In the genomic region with DNA sequence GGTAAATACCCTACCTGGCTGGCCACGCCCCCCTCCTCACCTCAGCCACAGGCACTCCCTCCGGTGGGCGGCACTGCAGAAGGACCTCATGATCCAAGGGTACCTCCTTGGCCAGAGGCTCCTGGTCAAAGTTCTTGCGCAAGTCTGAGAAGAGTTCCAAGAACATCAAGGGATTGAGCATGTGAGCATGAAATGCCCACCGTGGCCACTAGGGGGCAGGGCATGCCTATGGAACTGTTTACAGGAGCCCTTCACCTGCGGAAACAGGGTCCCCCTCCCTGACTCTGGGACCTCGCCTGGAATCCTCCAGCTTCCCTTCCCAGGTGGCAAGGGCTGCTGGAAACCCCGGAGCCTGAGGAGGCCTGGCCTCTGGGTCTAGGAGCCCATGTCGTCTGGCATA, we compare ENCODE assay signal across 8 mouse cellular contexts. TPM values are rescaled to one million over a fixed set of nuclear protein-coding genes. Genes with fewer than 3 reads are reported as not detected.
DNase-seq lines count a peak whose midpoint lies in the region; ATAC-seq and TF ChIP-seq lines count a peak whose summit lies in the region.

No protein-coding gene starts in this region.

- peaks cover 67% of the 10 kb centered on the region for H3K36me3 ChIP-seq in heart, embryonic 14.5 days (ENCODE audit: control insufficient read depth, insufficient read depth, low read length)
- H3K36me3 ChIP-seq in kidney, postnatal 0 days (ENCODE audit: insufficient read depth, low read length), result 0 out of 2 replicates have a peak, but pooled peaks cover 14% of the 10 kb centered on the region
- H3K36me3 ChIP-seq in liver, embryonic 12.5 days, result 0 out of 2 replicates have a peak, but pooled peaks cover 4% of the 10 kb centered on the region
- no peaks in the 10 kb centered on the region for H3K36me3 ChIP-seq in neural tube, embryonic 13.5 days

- H3K4me2 ChIP-seq in heart, embryonic 14.5 days (ENCODE audit: low read length), result no peak overlapping the region
- H3K4me2 ChIP-seq in kidney, postnatal 0 days (ENCODE audit: low read length), result no peak overlapping the region
- H3K4me2 ChIP-seq in liver, embryonic 12.5 days, result 0 out of 2 replicates have a peak overlapping the region, but pooled peaks have one; percentile 23
- peak overlapping the region; percentile 30 for H3K4me2 ChIP-seq in neural tube, embryonic 13.5 days

- peak; percentile 42 to 51 for DNase-seq in CD8-positive naive resting alpha-beta T cell, adult 2 months (ENCODE audit: low read depth in 2 of 2, low spot score in 2 of 2)
- DNase-seq in c-Kit-negative CD71-positive TER-119-positive erythroid progenitor cells, embryonic 14.5 days (ENCODE audit: low read depth, low spot score), result peak; percentile 22
- DNase-seq in fibroblast of lung, adult 2 months (ENCODE audit: low read depth), result peak; percentile 71
- peak; percentile 83 for DNase-seq in kidney, postnatal 0 days (ENCODE audit: low spot score)
- DNase-seq in testis, postnatal 14 days (ENCODE audit: low spot score), result peak; percentile 71

- no peak overlapping the region for H3K27ac ChIP-seq in heart, embryonic 14.5 days (replicated peaks in 1 of 2; ENCODE audit: control insufficient read depth in 1 of 2, insufficient read depth in 1 of 2, low read depth in 2 of 2, low read length in 2 of 2)
- no peak overlapping the region for H3K27ac ChIP-seq in kidney, postnatal 0 days
- no peak overlapping the region for H3K27ac ChIP-seq in liver, embryonic 12.5 days
- no peak overlapping the region for H3K27ac ChIP-seq in neural tube, embryonic 13.5 days (replicated peaks)

- no peak overlapping the region for H3K9ac ChIP-seq in heart, embryonic 14.5 days (ENCODE audit: low read length)
- H3K9ac ChIP-seq in kidney, postnatal 0 days (ENCODE audit: low read depth, low read length), result no peak overlapping the region
- no peak overlapping the region for H3K9ac ChIP-seq in liver, embryonic 12.5 days
- no peak overlapping the region for H3K9ac ChIP-seq in neural tube, embryonic 13.5 days

- 13% methylated on average over 9 of the region's 9 CpGs for WGBS in heart, embryonic 14.5 days
- 7% methylated on average over 9 of the region's 9 CpGs for WGBS in kidney, postnatal 0 days
- 9% methylated on average over 9 of the region's 9 CpGs for WGBS in liver, embryonic 12.5 days (ENCODE audit: insufficient replicate concordance)
- 20% methylated on average over 9 of the region's 9 CpGs for WGBS in neural tube, embryonic 13.5 days

- no peak overlapping the region for H3K4me3 ChIP-seq in heart, embryonic 14.5 days (ENCODE audit: control insufficient read depth in 1 of 2, insufficient read depth in 1 of 2, low read depth in 1 of 2, low read length in 2 of 2)
- no peak overlapping the region for H3K4me3 ChIP-seq in kidney, postnatal 0 days (replicated peaks; ENCODE audit: low read depth, low read length)
- no peak overlapping the region for H3K4me3 ChIP-seq in liver, embryonic 12.5 days
- H3K4me3 ChIP-seq in neural tube, embryonic 13.5 days, result no peak overlapping the region

- no peaks in the 10 kb centered on the region for H3K9me3 ChIP-seq in heart, embryonic 14.5 days (ENCODE audit: control insufficient read depth, low read length)
- no peaks in the 10 kb centered on the region for H3K9me3 ChIP-seq in kidney, postnatal 0 days (replicated peaks; ENCODE audit: low read length)
- H3K9me3 ChIP-seq in liver, embryonic 12.5 days (replicated peaks), result no peaks in the 10 kb centered on the region
- H3K9me3 ChIP-seq in neural tube, embryonic 13.5 days, result no peaks in the 10 kb centered on the region

- peak; percentile 23; the same call in 1 of the 2 replicates for ATAC-seq in heart, embryonic 14.5 days (ENCODE audit: insufficient number of reproducible peaks, insufficient read depth, low FRiP score, low read depth)
- ATAC-seq in kidney, postnatal 0 days (replicated peaks; ENCODE audit: low FRiP score, low read depth), result peak; percentile 48
- ATAC-seq in liver, embryonic 12.5 days, result 0 out of 2 replicates have a peak, but pooled peaks have one; percentile 8
- peak; percentile 58 for ATAC-seq in neural tube, embryonic 13.5 days (ENCODE audit: low read depth)

- H3K4me1 ChIP-seq in heart, embryonic 14.5 days (ENCODE audit: control insufficient read depth in 2 of 2, insufficient read depth in 2 of 2, low read length in 2 of 2), result peaks cover 0 to 4% of the 10 kb centered on the region in 2 experiments; a peak in 3 of 4 replicates
- no peaks in the 10 kb centered on the region for H3K4me1 ChIP-seq in kidney, postnatal 0 days (replicated peaks; ENCODE audit: insufficient read depth, low read length)
- H3K4me1 ChIP-seq in liver, embryonic 12.5 days, result no peaks in the 10 kb centered on the region
- H3K4me1 ChIP-seq in neural tube, embryonic 13.5 days (replicated peaks), result peaks cover 20% of the 10 kb centered on the region

- no peaks in the 10 kb centered on the region for H3K27me3 ChIP-seq in heart, embryonic 14.5 days (ENCODE audit: control insufficient read depth, insufficient read depth, low read length)
- H3K27me3 ChIP-seq in kidney, postnatal 0 days (ENCODE audit: insufficient read depth, low read length), result no peaks in the 10 kb centered on the region
- H3K27me3 ChIP-seq in liver, embryonic 12.5 days (replicated peaks), result no peaks in the 10 kb centered on the region; the same call in 1 of the 2 replicates
- peaks cover 10% of the 10 kb centered on the region for H3K27me3 ChIP-seq in neural tube, embryonic 13.5 days

- TF ChIP-seq CTCF in kidney, postnatal 0 days (IDR thresholded peaks at IDR 0.05; ENCODE audit: low read depth), result peak; percentile 99

RNA-seq across cellular contexts. Expression of a gene that starts 27.0 kb away (rescaled TPM):
- polyA plus RNA-seq in heart, embryonic 14.5 days (2014; fragmentation: Nextera tagmentation; extraction: Ambion mirVana), result 4.4 and 4.5 TPM in 2 replicates
- 17.8 and 19.6 TPM in 2 replicates for polyA plus RNA-seq in kidney, postnatal 0 days (2015; fragmentation: Nextera tagmentation; extraction: Ambion mirVana)
- polyA plus RNA-seq in liver, embryonic 12.5 days (2016; fragmentation: Nextera tagmentation; extraction: Ambion mirVana), result 3.6 and 4.2 TPM in 2 replicates
- polyA plus RNA-seq in neural tube, embryonic 13.5 days (2015; fragmentation: Nextera tagmentation; extraction: Ambion mirVana), result 11.8 and 12.9 TPM in 2 replicates

RNA-seq across cellular contexts. Expression of a gene that starts 51.8 kb away (rescaled TPM):
- 11.5 and 13.3 TPM in 2 replicates for polyA plus RNA-seq in heart, embryonic 14.5 days (2014; fragmentation: Nextera tagmentation; extraction: Ambion mirVana)
- 7.8 TPM in 2 replicates for polyA plus RNA-seq in kidney, postnatal 0 days (2015; fragmentation: Nextera tagmentation; extraction: Ambion mirVana)
- 1.3 and 1.4 TPM in 2 replicates for polyA plus RNA-seq in liver, embryonic 12.5 days (2016; fragmentation: Nextera tagmentation; extraction: Ambion mirVana)
- 2.6 and 2.9 TPM in 2 replicates for polyA plus RNA-seq in neural tube, embryonic 13.5 days (2015; fragmentation: Nextera tagmentation; extraction: Ambion mirVana)

Comparison
In these comparisons a context has a peak if more than half of its experiments do, and no peak if none do; other contexts are left out.
1. DNase-seq: peak in every context shown above with its lines; median percentile 83 in kidney, postnatal 0 days; 71 in fibroblast of lung, adult 2 months; 71 in testis, postnatal 14 days; 46 in CD8-positive naive resting alpha-beta T cell, adult 2 months; 22 in c-Kit-negative CD71-positive TER-119-positive erythroid progenitor cells, embryonic 14.5 days.
2. ATAC-seq: peak in every context shown above with its lines; median percentile 58 in neural tube, embryonic 13.5 days; 48 in kidney, postnatal 0 days; 23 in heart, embryonic 14.5 days; 8 in liver, embryonic 12.5 days.
3. H3K4me2 ChIP-seq: peak in liver, embryonic 12.5 days (single experiment) and neural tube, embryonic 13.5 days (single experiment); none in heart, embryonic 14.5 days (single experiment) and kidney, postnatal 0 days (single experiment).